Mouse (Mus musculus): ENCODE measurements around the gene Akap8l. TPM values are rescaled to one million over a fixed set of nuclear protein-coding genes. Genes with fewer than 3 reads are reported as not detected.
A peak's percentile ranks its signal among the peaks of the same experiment; 100 is the strongest.

Gene Akap8l
- polyA plus RNA-seq, 1 experiment from 2014 or later, result 78.9 TPM

GRCm38 (mm10) chr17:32363821-32364301 lies 13.5 kb upstream of the Akap8l start:
- Histone ChIP-seq H3K4me2 (ENCODE audit: low read depth, low read length) (peak overlapping the region; percentile 91), H3K4me1 (ENCODE audit: control insufficient read depth, insufficient read depth, low read length) (peaks cover 22% of the 10 kb centered on the region), H3K27ac (ENCODE audit: low read length) (peak overlapping the region; percentile 64), H3K9ac (ENCODE audit: low read length) (peak overlapping the region; percentile 97), H3K36me3 (ENCODE audit: control insufficient read depth, insufficient read depth, low read length) (0 out of 2 replicates have a peak, but pooled peaks cover 8% of the 10 kb centered on the region), H3K4me3 (replicated peaks; ENCODE audit: low read length) (peak overlapping the region; percentile 96), H3K27me3 (ENCODE audit: control insufficient read depth, insufficient read depth, low read length) (no peaks in the 10 kb centered on the region), H3K9me3 (replicated peaks; ENCODE audit: control insufficient read depth, low read length) (no peaks in the 10 kb centered on the region)
- ATAC-seq (ENCODE audit: insufficient read depth, low FRiP score), result peak; percentile 22
- whole genome bisulfite sequencing, result under 1% methylated on average over 46 of the region's 50 CpGs

- Histone ChIP-seq H3K4me3 (replicated peaks; ENCODE audit: low read length) (peak overlapping the region; percentile 96; the same call in 1 of the 2 replicates), H3K9ac (ENCODE audit: low read length) (peak overlapping the region; percentile 97; the same call in 1 of the 2 replicates), H3K4me1 (ENCODE audit: control insufficient read depth, insufficient read depth, low read length) (peaks cover 22% of the 10 kb centered on the region), H3K9me3 (replicated peaks; ENCODE audit: control insufficient read depth, low read length) (no peaks in the 10 kb centered on the region), H3K27me3 (ENCODE audit: control insufficient read depth, insufficient read depth, low read length) (no peaks in the 10 kb centered on the region), H3K36me3 (ENCODE audit: control insufficient read depth, insufficient read depth, low read length) (0 out of 2 replicates have a peak, but pooled peaks cover 10% of the 10 kb centered on the region), H3K27ac (ENCODE audit: low read length) (no peak overlapping the region), H3K4me2 (ENCODE audit: low read depth, low read length) (peak overlapping the region; percentile 91)
- 73% methylated on average over 4 of the region's 4 CpGs for WGBS
- ATAC-seq (ENCODE audit: insufficient read depth, low FRiP score), result no peak
These were observed 12.3 kb upstream of the Akap8l start for GRCm38 (mm10) chr17:32362686-32363085.

- Histone ChIP-seq H3K27me3 (ENCODE audit: control insufficient read depth, insufficient read depth, low read length) (no peaks in the 10 kb centered on the region), H3K9me3 (replicated peaks; ENCODE audit: control insufficient read depth, low read length) (no peaks in the 10 kb centered on the region), H3K4me1 (ENCODE audit: control insufficient read depth, insufficient read depth, low read length) (peaks cover 17% of the 10 kb centered on the region), H3K36me3 (ENCODE audit: control insufficient read depth, insufficient read depth, low read length) (peaks cover 34% of the 10 kb centered on the region), H3K4me3 (replicated peaks; ENCODE audit: low read length) (no peak overlapping the region), H3K9ac (ENCODE audit: low read length) (no peak overlapping the region), H3K4me2 (ENCODE audit: low read depth, low read length) (no peak overlapping the region), H3K27ac (ENCODE audit: low read length) (no peak overlapping the region)
- 86% methylated on average over 18 of the region's 18 CpGs for WGBS
- no peak for ATAC-seq (ENCODE audit: insufficient read depth, low FRiP score)
These were observed 9.5 kb upstream of the Akap8l start for GRCm38 (mm10) chr17:32359928-32360327.

DNA sequence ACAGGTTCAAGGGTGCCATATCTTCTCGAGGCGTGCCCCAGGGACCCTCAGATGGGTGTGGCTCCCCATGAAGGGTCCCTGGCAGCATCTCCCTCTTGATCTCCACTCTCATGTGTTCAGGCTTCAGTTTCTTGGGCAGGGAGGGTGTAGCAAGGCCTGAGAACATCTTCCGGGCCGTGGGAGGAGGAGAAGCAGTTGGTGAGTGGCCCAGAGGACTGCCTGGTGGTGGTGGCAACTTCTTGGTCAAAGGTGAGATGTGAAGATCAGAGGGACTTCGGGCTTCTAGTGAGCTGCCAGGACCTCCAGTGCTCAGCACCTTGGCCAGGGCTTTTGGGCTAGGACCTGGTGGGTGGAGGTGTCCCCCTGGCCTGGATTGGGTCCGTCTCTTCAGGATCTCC lies 8.5 kb upstream of the Akap8l start:
- H3K27me3 ChIP-seq (ENCODE audit: control insufficient read depth, insufficient read depth, low read length), result no peaks in the 10 kb centered on the region
- no peak overlapping the region for H3K27ac ChIP-seq (ENCODE audit: low read length)
- H3K4me2 ChIP-seq (ENCODE audit: low read depth, low read length), result no peak overlapping the region
- WGBS, result 92% methylated on average over 6 of the region's 6 CpGs
- ATAC-seq (ENCODE audit: insufficient read depth, low FRiP score), result no peak
- no peaks in the 10 kb centered on the region for H3K9me3 ChIP-seq (replicated peaks; ENCODE audit: control insufficient read depth, low read length)
- H3K4me3 ChIP-seq (replicated peaks; ENCODE audit: low read length), result no peak overlapping the region
- peaks cover 34% of the 10 kb centered on the region for H3K36me3 ChIP-seq (ENCODE audit: control insufficient read depth, insufficient read depth, low read length)
- peaks cover 17% of the 10 kb centered on the region for H3K4me1 ChIP-seq (ENCODE audit: control insufficient read depth, insufficient read depth, low read length)
- no peak overlapping the region for H3K9ac ChIP-seq (ENCODE audit: low read length)

- no peak for ATAC-seq (ENCODE audit: insufficient read depth, low FRiP score)
- WGBS, result 92% methylated on average over 7 of the region's 7 CpGs
- Histone ChIP-seq H3K4me2 (ENCODE audit: low read depth, low read length) (no peak overlapping the region), H3K27ac (ENCODE audit: low read length) (no peak overlapping the region), H3K4me3 (replicated peaks; ENCODE audit: low read length) (no peak overlapping the region), H3K4me1 (ENCODE audit: control insufficient read depth, insufficient read depth, low read length) (peaks cover 14% of the 10 kb centered on the region), H3K36me3 (ENCODE audit: control insufficient read depth, insufficient read depth, low read length) (peaks cover 34% of the 10 kb centered on the region), H3K27me3 (ENCODE audit: control insufficient read depth, insufficient read depth, low read length) (no peaks in the 10 kb centered on the region), H3K9me3 (replicated peaks; ENCODE audit: control insufficient read depth, low read length) (no peaks in the 10 kb centered on the region), H3K9ac (ENCODE audit: low read length) (no peak overlapping the region)
These were observed 8.0 kb upstream of the Akap8l start for GRCm38 (mm10) chr17:32358192-32358942.

- Histone ChIP-seq H3K9me3 (replicated peaks; ENCODE audit: control insufficient read depth, low read length) (no peaks in the 10 kb centered on the region), H3K4me3 (replicated peaks; ENCODE audit: low read length) (no peak overlapping the region), H3K27me3 (ENCODE audit: control insufficient read depth, insufficient read depth, low read length) (no peaks in the 10 kb centered on the region), H3K4me2 (ENCODE audit: low read depth, low read length) (no peak overlapping the region), H3K27ac (ENCODE audit: low read length) (no peak overlapping the region), H3K9ac (ENCODE audit: low read length) (no peak overlapping the region), H3K4me1 (ENCODE audit: control insufficient read depth, insufficient read depth, low read length) (0 out of 2 replicates have a peak, but pooled peaks cover under 1% of the 10 kb centered on the region), H3K36me3 (ENCODE audit: control insufficient read depth, insufficient read depth, low read length) (peaks cover 34% of the 10 kb centered on the region)
- no peak for ATAC-seq (ENCODE audit: insufficient read depth, low FRiP score)
- WGBS, result 86% methylated on average over 24 of the region's 24 CpGs
These were observed 6.7 kb upstream of the Akap8l start for GRCm38 (mm10) chr17:32356766-32357760.

- H3K9me3 ChIP-seq (replicated peaks; ENCODE audit: control insufficient read depth, low read length), result no peaks in the 10 kb centered on the region
These were observed 5.9 kb upstream of the Akap8l start for GRCm38 (mm10) chr17:32356281-32356680.

DNA sequence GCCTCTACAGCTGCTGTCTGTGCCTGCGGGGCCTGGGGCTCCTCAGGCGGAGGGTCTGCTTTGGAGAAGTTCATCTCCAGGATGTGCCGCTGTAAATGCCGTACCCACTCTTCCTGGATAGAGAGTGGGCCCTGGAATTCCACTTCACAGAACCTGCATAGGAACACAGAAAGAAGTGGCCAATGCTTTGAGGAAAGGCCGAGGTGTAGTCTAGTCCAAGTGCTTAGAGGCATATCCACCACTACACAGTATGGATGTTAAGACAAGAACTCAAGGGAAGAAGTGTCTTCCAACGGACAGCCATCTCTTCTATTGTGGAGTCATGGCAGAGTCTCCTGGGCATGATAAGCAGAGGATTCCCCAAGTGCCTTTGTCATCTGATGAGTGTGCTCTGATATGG lies 4.6 kb upstream of the Akap8l start:
- Histone ChIP-seq H3K9ac (ENCODE audit: low read length) (no peak overlapping the region), H3K4me1 (ENCODE audit: control insufficient read depth, insufficient read depth, low read length) (no peaks in the 10 kb centered on the region), H3K4me3 (replicated peaks; ENCODE audit: low read length) (no peak overlapping the region), H3K27me3 (ENCODE audit: control insufficient read depth, insufficient read depth, low read length) (no peaks in the 10 kb centered on the region), H3K4me2 (ENCODE audit: low read depth, low read length) (no peak overlapping the region), H3K9me3 (replicated peaks; ENCODE audit: control insufficient read depth, low read length) (no peaks in the 10 kb centered on the region), H3K27ac (ENCODE audit: low read length) (no peak overlapping the region), H3K36me3 (ENCODE audit: control insufficient read depth, insufficient read depth, low read length) (peaks cover 29% of the 10 kb centered on the region)
- ATAC-seq (ENCODE audit: insufficient read depth, low FRiP score), result no peak
- WGBS, result 93% methylated on average over 6 of the region's 6 CpGs

More at GRCm38 (mm10) chr17:32356281-32356680, 5.9 kb upstream of the Akap8l start:
- ATAC-seq (ENCODE audit: insufficient read depth, low FRiP score), result no peak
- no peaks in the 10 kb centered on the region for H3K4me1 ChIP-seq (ENCODE audit: control insufficient read depth, insufficient read depth, low read length)
- no peaks in the 10 kb centered on the region for H3K27me3 ChIP-seq (ENCODE audit: control insufficient read depth, insufficient read depth, low read length)
- no peak overlapping the region for H3K9ac ChIP-seq (ENCODE audit: low read length)
- peaks cover 34% of the 10 kb centered on the region for H3K36me3 ChIP-seq (ENCODE audit: control insufficient read depth, insufficient read depth, low read length)
- no peak overlapping the region for H3K27ac ChIP-seq (ENCODE audit: low read length)
- WGBS, result 84% methylated on average over 9 of the region's 9 CpGs
- no peak overlapping the region for H3K4me3 ChIP-seq (replicated peaks; ENCODE audit: low read length)
- no peak overlapping the region for H3K4me2 ChIP-seq (ENCODE audit: low read depth, low read length)

All from stomach, embryonic 16.5 days (tissue).